Mouse (Mus musculus): ENCODE measurements around the gene Pla2g4a. TPM values are rescaled to one million over a fixed set of nuclear protein-coding genes. Genes with fewer than 3 reads are reported as not detected.

The Pla2g4a gene
- 10 to 100 TPM in 1 of 2 experiments, 1 to 10 TPM in 1; 9.9 to 10.4 TPM for total RNA-seq (2021)
- long read RNA-seq, experiment 1, partial matches to known transcripts: 0 of 1 reads
- long read RNA-seq, experiment 1, other reads (novel, unspliced or antisense): 0 of 1 reads
- long read RNA-seq, experiment 2, transcript Pla2g4a-201 (18 exons, 2,856 nt): major isoform, 8 of 12 reads
- long read RNA-seq, experiment 2, partial matches to known transcripts: 2 of 12 reads
- long read RNA-seq, experiment 2, other reads (novel, unspliced or antisense): 2 of 12 reads

DNA sequence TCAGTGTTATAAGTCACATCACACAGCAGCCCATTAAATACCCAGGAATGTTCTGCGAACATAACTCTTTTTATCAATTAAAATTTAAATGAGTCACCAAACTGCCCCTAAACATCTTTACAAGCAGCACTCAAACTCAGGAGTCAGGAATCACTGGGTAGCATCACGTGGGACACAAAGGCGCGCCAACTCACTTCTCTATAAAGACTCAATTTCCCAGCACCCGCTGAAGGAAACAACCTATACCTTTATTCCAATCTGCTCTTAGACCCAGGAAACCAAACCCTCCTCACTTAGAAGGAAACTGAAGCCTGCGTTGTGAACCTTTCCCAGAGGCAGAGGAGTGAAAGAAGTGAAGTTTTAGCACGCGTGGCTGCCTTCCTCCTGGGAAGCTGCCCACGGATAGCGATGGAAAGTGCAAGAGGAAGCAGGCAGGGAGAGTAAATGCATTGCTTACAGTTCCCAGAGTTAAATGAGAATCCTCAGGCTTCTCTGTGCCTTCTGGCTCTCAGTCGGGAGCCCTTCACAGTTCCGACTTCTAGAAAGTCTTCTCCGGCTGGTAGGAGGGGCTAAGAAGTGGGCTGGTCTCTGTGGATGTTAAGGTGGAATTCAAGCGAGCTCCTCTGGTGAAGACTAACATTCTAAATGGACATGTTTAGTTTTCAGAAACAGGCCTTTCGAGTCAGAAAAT lies at the start of gene Pla2g4a:
Gene Pla2g4a (minus strand): TSS at position 557 of the 691 bp plus-strand sequence.
- DNase-seq (ENCODE audit: low spot score in 2 of 2): no peak

DNA sequence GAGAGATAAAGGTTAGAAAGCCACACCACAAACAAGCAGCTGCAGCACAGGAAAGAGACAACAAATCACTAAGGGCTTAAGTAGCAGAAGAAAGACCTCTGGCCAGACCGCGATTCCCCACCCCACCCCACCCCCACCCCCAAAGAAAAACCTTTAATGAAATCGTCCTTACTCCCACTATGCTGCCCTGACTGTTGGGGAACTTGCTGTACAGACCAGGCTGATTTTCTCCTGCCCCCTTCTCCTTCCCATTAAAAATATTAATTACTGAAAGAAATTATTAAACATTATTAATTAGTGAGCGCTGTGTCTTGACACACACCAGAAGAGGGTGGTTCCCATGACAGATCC lies 49.5 kb upstream of the Pla2g4a start:
- DNase-seq (ENCODE audit: low spot score in 2 of 2): no peak

DNA sequence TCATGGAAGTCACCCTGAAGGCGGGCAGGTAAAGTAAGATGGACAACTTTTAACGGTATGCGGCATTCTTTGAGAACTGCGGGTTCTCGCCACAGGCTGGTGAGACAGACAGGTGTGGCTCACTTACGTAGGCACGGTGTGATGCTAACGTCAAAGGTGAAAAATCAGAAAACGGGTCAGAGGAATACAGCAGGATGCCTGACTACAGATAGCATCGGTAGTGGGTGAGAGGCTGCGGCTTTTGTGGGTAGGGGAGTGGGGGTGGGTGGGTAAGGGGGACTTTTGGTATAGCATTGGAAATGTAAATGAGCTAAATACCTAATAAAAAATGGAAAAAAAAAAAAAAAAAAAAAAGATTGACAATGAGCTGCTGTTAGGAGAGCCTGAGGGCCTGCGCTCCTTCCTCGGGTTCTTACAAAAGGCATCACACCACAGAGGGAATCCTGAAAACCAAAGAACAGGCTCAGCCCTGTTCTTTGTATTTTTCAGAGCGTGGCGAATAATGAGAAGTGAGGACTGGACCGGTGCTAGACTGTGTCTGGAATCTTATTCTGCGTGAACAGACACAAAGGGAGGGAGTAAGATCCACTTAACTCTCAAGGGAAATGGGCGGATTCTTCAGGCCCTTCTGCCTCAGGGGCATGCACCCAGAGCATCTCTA lies 49.0 kb upstream of the Pla2g4a start:
- DNase-seq (ENCODE audit: low spot score in 2 of 2): no peak

- no peak for DNase-seq (ENCODE audit: low spot score in 2 of 2)
These were observed 48.0 kb upstream of the Pla2g4a start for GRCm38 (mm10) chr1:150009134-150009533.

- no peak for DNase-seq (ENCODE audit: low spot score in 2 of 2)
These were observed 14.5 kb upstream of the Pla2g4a start for GRCm38 (mm10) chr1:149975626-149976025.

- no peak for DNase-seq (ENCODE audit: low spot score in 2 of 2)
These were observed 4.7 kb upstream of the Pla2g4a start for GRCm38 (mm10) chr1:149965826-149966225.

DNA sequence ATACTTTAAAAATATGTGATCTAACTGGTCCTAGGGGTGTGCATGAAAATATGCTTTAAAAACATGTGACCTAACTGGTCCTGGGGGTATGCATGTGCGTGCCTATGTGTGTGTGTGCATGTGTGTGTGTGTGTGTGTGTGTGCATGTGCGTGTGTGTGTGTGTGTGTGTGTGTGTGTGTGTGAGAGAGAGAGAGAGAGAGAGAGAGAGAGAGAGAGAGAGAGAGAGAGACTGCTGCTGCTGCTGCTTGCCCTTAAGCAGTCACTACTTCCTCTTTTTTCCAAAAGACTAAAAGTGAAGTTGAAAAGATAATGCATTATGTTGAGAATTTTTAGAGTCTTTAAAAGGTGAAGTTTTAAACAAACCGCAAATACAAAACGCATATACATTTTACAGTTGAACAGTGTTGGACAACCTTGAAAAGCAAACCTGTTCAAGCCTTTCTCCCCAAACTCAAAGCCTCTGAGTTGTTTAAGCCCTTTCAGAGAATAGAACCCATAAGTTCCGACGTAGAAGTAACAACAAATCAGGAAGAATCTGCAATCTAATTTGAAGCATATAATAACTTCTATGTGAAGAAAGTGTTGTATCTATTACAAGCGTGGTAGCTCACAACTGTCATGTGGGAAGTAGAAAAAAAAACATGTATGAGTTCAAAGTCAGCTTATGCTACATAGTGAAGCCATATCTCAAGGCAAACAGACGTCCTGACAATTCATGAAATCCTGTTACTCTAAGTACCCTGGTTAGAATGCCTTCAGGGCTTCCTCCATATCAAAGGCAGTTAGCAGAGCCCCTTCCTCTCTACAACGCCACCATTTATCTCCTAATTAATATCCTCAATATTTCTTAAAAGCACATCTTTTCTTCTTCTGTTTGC lies 574 bp upstream of the Pla2g4a start:
- DNase-seq (ENCODE audit: low spot score in 2 of 2): no peak

- DNase-seq (ENCODE audit: low spot score in 2 of 2): no peak
These were observed 839 bp downstream of the Pla2g4a start for GRCm38 (mm10) chr1:149960251-149960650.

DNA sequence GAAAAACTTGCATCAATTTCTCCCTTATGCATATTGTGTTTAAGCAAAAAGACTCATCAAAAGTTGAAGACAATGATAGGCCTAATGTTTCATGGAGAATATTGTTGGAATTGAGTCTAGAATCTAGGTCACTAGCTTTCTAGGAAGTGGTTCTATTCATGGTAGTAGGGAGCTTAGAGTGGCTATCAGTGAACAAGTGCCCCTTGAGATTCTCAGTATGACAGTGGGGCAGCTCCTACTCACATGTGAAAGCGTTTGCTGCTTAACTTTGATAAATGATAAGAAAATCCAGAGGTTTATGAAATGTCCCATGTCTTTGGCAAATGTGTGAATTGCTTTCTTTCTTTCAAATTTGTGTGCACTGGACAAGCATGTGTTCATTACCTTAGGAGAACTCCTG lies 2.0 kb downstream of the Pla2g4a start:
- DNase-seq (ENCODE audit: low spot score in 2 of 2): no peak

DNA sequence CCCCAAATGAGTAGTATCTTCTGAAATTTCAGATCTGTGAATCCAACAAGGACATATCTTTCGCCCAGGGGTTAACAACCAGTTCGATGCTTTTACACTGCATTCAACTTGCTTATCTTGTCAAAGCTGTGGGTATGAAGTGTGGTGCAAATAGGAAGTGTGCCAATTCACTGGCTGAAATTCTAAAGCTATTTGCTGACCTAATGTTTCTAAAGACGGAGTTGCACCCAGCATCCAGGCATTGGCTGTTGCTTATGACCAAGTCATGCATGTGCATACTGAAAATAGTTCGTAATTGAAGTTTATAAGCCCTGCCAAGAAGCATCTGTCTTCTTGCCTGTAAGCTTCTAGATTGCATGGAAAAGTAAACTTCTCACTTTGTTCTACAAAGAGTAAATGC lies 5.6 kb downstream of the Pla2g4a start:
- DNase-seq (ENCODE audit: low spot score in 2 of 2): no peak

GRCm38 (mm10) chr1:149954026-149954425 lies 7.1 kb downstream of the Pla2g4a start:
- no peak for DNase-seq (ENCODE audit: low spot score in 2 of 2)

- DNase-seq (ENCODE audit: low spot score in 2 of 2): no peak
These were observed 9.0 kb downstream of the Pla2g4a start for GRCm38 (mm10) chr1:149952050-149952449.

- no peak for DNase-seq (ENCODE audit: low spot score in 2 of 2)
These were observed 10.4 kb downstream of the Pla2g4a start for GRCm38 (mm10) chr1:149950656-149951055.

- no peak for DNase-seq (ENCODE audit: low spot score in 2 of 2)
These were observed 10.8 kb downstream of the Pla2g4a start for GRCm38 (mm10) chr1:149950254-149950653.

- no peak for DNase-seq (ENCODE audit: low spot score in 2 of 2)
These were observed 11.8 kb downstream of the Pla2g4a start for GRCm38 (mm10) chr1:149949334-149949733.

DNA sequence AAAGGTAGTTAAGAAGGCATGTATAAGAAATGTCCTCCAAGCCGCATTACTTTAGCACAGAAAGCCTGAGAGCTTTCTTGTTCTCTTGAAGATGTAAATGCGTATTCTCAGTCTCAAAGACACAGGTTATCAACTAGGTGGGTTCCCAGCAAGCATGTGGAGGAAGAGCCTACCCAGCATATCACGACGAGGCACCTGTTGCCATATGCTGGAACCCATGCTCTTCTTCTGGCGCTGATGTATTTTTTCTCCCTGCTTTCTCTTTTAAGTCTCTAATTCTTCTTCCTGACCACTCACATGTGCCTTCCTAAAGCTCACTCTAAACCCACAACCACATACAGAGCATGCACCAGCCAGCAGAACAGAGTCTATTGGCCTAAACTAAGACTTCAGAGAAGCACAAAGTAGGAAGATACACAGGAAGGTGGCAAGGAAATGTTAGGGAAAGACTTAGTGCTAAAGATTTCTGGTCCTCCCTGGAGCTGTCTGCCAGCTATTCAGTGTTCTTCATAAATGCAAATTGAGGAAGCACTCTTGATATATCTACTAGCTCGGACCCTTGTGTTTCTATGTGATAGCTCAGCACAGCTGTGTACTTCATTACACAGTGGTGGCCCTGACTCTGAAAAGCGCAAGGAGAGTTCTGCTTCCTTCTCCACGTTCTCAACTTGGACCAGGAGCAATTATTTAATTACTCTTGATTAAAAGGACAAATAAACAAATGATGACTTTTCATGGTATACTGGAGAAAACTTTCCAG lies 12.8 kb downstream of the Pla2g4a start:
- no peak for DNase-seq (ENCODE audit: low spot score in 2 of 2)

GRCm38 (mm10) chr1:149946993-149947392 lies 14.1 kb downstream of the Pla2g4a start:
- DNase-seq (ENCODE audit: low spot score in 2 of 2): no peak

- no peak for DNase-seq (ENCODE audit: low spot score in 2 of 2)
These were observed 14.7 kb downstream of the Pla2g4a start for GRCm38 (mm10) chr1:149946432-149946831.

- DNase-seq (ENCODE audit: low spot score in 2 of 2): no peak
These were observed 17.5 kb downstream of the Pla2g4a start for GRCm38 (mm10) chr1:149943611-149944010.

GRCm38 (mm10) chr1:149940301-149940700 lies 20.8 kb downstream of the Pla2g4a start:
- DNase-seq (ENCODE audit: low spot score in 2 of 2): no peak
